Mouse (Mus musculus) testis, adult 2 months (tissue): ENCODE measurements around the gene Gigyf1.

Experiments used
- CTCF ChIP-seq: fragments of 200-500 bp; IDR thresholded peaks from 2 replicates; pipeline ENCODE4 v1.5.1; 2012; ENCODE audit warnings: low read depth, mild to moderate bottlenecking, inconsistent platforms, low read length, moderate library complexity; ENCODE audit not compliant: control insufficient read depth, insufficient read depth, insufficient replicate concordance
- POLR2A ChIP-seq: fragments of 200-500 bp; IDR thresholded peaks from 2 replicates; pipeline ENCODE4 v1.6.1; 2012; ENCODE audit warnings: low read depth, mild to moderate bottlenecking, inconsistent platforms, low read length, moderate library complexity; ENCODE audit not compliant: control insufficient read depth

DNA sequence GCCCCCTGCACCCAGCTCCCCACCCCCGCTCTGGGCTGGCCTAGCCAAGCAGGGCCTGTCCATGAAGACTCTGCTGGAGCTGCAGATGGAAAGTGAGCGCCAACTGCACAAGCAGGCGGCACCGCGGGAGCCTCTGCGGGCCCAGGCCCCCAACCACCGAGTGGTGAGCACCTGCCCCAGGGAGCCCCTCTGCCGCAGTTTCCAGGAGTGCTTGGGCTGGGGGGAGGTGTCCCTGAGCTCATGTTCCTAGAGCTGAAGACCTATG is 5.8 kb downstream of the Gigyf1 start:
- TF ChIP-seq CTCF, result no peak
- no peak for TF ChIP-seq POLR2A
